Mouse (Mus musculus) lung, embryonic 14.5 days (tissue): ENCODE measurements around the gene Tet1. TPM values are rescaled to one million over a fixed set of nuclear protein-coding genes. Genes with fewer than 3 reads are reported as not detected.

ENCODE experiments used
- ATAC-seq: fragments of 200-750 bp; cut with Nextera tagmentation; 2 replicates; pipeline ENCODE4 v1.8.0; 2017; ENCODE audit warnings: mild to moderate bottlenecking, moderate TSS enrichment, moderate library complexity; ENCODE audit not compliant: insufficient read depth
- DNase-seq: peaks from one replicate; pipeline ENCODE4 v3.0.0-alpha.2; 2015
- H3K27ac ChIP-seq: fragments of 300-500 bp; sonication (generic); 2 replicates; pipeline ENCODE4 v1.5.1; 2014; ENCODE audit warnings: low read depth, mild to moderate bottlenecking, moderate library complexity
- H3K27me3 ChIP-seq: fragments of 300-500 bp; sonication (generic); 2 replicates; pipeline ENCODE4 v1.6.1; 2014; ENCODE audit warnings: low read length, control low read depth; ENCODE audit not compliant: insufficient read depth
- H3K36me3 ChIP-seq: fragments of 300-500 bp; sonication (generic); 2 replicates; pipeline ENCODE4 v1.6.1; 2014; ENCODE audit warnings: control low read depth; ENCODE audit not compliant: insufficient read depth
- H3K4me1 ChIP-seq: fragments of 300-500 bp; sonication (generic); 2 replicates; pipeline ENCODE4 v1.6.1; 2014; ENCODE audit warnings: antibody characterized with exemption, control low read depth; ENCODE audit not compliant: insufficient read depth
- H3K4me2 ChIP-seq: fragments of 300-500 bp; sonication (generic); 2 replicates; pipeline ENCODE4 v1.6.1; 2014; ENCODE audit warnings: mild to moderate bottlenecking
- H3K4me3 ChIP-seq: fragments of 300-500 bp; sonication (generic); 2 replicates; pipeline ENCODE4 v1.5.1; 2014; ENCODE audit warnings: low read depth, low read length
- H3K9ac ChIP-seq: fragments of 300-500 bp; sonication (generic); 2 replicates; pipeline ENCODE4 v1.6.1; 2014
- H3K9me3 ChIP-seq: fragments of 300-500 bp; sonication (generic); 2 replicates; pipeline ENCODE4 v1.6.1; 2016; ENCODE audit warnings: low read depth, low read length, control low read depth
- CTCF ChIP-seq: IDR thresholded peaks from 2 replicates; pipeline ENCODE4 v1.5.1; 2016; ENCODE audit warnings: antibody characterized with exemption, low read depth
- WGBS: fragments of 180-500 bp; shearing (Covaris S2); extraction: QIAGEN DNeasy Blood & Tissue Kit; methylation state at CpG from one replicate; pipeline ENCODE4 v1.1.7; 2014; 5-methylcytosine and 5-hydroxymethylcytosine counted together
- polyA plus RNA-seq: library from polyadenylated mRNA; unstranded; fragments of >200 nt; fragmentation: Nextera tagmentation; extraction: Ambion mirVana; gene quantifications from 2 replicates; pipeline ENCODE4 v1.2.1, GENCODE M21; 2014

The Tet1 gene
- polyA plus RNA-seq, 1 experiment from 2014 or later: 34.8 TPM

DNA sequence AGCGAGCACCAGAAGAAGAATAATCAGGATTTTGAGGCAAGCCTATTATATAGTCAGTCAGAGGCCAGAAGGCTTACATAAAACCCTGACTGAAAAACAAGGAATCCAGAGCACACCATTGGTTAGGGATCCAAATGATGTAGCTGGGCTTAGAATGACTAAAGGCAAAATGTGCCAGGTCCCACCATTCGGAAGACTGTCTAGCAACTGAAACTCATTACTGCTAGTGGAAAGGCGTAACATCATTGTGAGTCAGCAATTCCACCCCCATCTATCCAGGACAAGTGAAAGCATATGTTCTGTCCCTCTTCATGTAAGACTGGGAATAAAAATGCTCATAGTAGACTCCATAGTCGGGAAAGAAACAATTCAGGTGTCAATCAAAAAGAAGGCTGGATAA lies 57.8 kb downstream of the Tet1 start:
- TF ChIP-seq CTCF: no peak
- WGBS: 76% methylated on average over 4 of the region's 4 CpGs
- Histone ChIP-seq H3K4me2 (no peak overlapping the region), H3K36me3 (no peaks in the 10 kb centered on the region), H3K27me3 (no peaks in the 10 kb centered on the region), H3K4me3 (no peak overlapping the region), H3K9me3 (no peaks in the 10 kb centered on the region), H3K27ac (no peak overlapping the region), H3K9ac (no peak overlapping the region), H3K4me1 (0 out of 2 replicates have a peak, but pooled peaks cover 3% of the 10 kb centered on the region)
- DNase-seq (no peak), ATAC-seq (no peak)

DNA sequence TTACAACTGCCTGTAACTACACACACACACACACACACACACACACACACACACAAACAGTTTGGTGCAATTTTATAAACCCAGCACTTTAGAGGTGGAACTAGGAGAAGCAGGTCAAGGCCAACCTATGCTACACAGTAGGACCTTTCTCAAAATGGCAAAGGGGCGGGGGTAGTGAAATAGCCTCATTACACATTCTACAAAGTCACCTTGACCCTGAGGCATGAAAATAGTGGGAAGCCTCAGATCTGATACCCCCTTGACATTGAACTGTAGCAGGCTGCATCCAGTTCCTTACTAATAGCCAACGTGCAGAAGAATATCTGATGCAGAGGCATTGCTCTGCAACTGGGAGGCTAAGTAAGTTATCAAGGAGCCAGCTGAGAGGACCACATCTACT lies 60.0 kb downstream of the Tet1 start:
- no peak overlapping the region for H3K4me2 ChIP-seq
- 0 out of 2 replicates have a peak, but pooled peaks cover 4% of the 10 kb centered on the region for H3K4me1 ChIP-seq
- no peak overlapping the region for H3K9ac ChIP-seq
- no peak overlapping the region for H3K4me3 ChIP-seq
- no peak for DNase-seq
- TF ChIP-seq CTCF: no peak
- WGBS: 87% methylated on average over 2 of the region's 2 CpGs
- H3K27ac ChIP-seq: no peak overlapping the region
- ATAC-seq: no peak
- no peaks in the 10 kb centered on the region for H3K9me3 ChIP-seq
- no peaks in the 10 kb centered on the region for H3K27me3 ChIP-seq
- H3K36me3 ChIP-seq: no peaks in the 10 kb centered on the region

- H3K4me3 ChIP-seq: no peak overlapping the region
- WGBS: 60% methylated on average over 12 of the region's 12 CpGs
- TF ChIP-seq CTCF: no peak
Observed at GRCm38 (mm10) chr10:62847069-62847626, 61.6 kb downstream of the Tet1 start.

GRCm38 (mm10) chr10:62843787-62844491 lies 64.9 kb downstream of the Tet1 start:
- H3K4me2 ChIP-seq: no peak overlapping the region; the same call in 1 of the 2 replicates
- ATAC-seq: peak; percentile 82

More at GRCm38 (mm10) chr10:62847069-62847626, 61.6 kb downstream of the Tet1 start:
- Histone ChIP-seq H3K36me3 (no peaks in the 10 kb centered on the region), H3K4me2 (no peak overlapping the region), H3K9me3 (no peaks in the 10 kb centered on the region), H3K9ac (no peak overlapping the region), H3K27ac (no peak overlapping the region), H3K4me1 (0 out of 2 replicates have a peak, but pooled peaks cover 8% of the 10 kb centered on the region), H3K27me3 (no peaks in the 10 kb centered on the region)
- ATAC-seq (no peak), DNase-seq (peak; percentile 76)

DNA sequence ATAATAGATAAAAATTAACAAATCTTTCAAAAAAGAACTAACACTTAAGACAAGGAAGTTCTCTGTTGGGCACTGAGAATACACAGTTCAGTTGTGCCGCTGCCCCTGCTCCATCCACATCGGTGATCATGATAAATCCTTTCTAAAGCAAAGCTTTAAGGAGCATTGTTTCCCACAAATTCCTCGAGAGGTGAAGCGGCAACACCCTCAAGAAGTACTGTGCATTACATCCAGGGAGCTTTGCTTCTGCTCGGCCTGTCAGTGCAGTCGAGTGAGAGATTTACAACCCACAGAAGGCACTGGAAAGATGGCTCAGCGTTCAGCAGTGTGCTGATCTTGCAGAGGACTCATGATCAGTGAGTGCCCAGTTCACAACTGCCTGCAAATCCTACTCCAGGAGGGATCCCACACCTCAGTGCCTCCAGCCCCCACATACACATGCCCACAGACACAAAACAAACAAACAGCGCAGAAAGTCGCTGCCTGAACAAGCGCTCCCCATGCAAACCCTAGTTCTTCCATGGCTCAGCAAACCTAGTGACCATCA lies 66.8 kb downstream of the Tet1 start:
- no peak overlapping the region for H3K9ac ChIP-seq
- DNase-seq (no peak), ATAC-seq (no peak)
- 0 out of 2 replicates have a peak, but pooled peaks cover 8% of the 10 kb centered on the region for H3K4me1 ChIP-seq
- TF ChIP-seq CTCF: no peak
- no peaks in the 10 kb centered on the region for H3K9me3 ChIP-seq
- no peak overlapping the region for H3K4me2 ChIP-seq
- no peak overlapping the region for H3K4me3 ChIP-seq
- H3K27ac ChIP-seq: no peak overlapping the region
- WGBS: 75% methylated on average over 10 of the region's 10 CpGs
- peaks cover 31% of the 10 kb centered on the region for H3K36me3 ChIP-seq
- no peaks in the 10 kb centered on the region for H3K27me3 ChIP-seq

More at GRCm38 (mm10) chr10:62843787-62844491, 64.9 kb downstream of the Tet1 start:
- 27% methylated on average over 9 of the region's 9 CpGs for WGBS
- Histone ChIP-seq H3K4me1 (0 out of 2 replicates have a peak, but pooled peaks cover 8% of the 10 kb centered on the region), H3K4me3 (no peak overlapping the region), H3K36me3 (peaks cover 14% of the 10 kb centered on the region; the same call in 1 of the 2 replicates), H3K27ac (peak overlapping the region; percentile 42; the same call in 1 of the 2 replicates), H3K9me3 (no peaks in the 10 kb centered on the region), H3K27me3 (no peaks in the 10 kb centered on the region), H3K9ac (no peak overlapping the region)
- TF ChIP-seq CTCF: no peak
- peak; percentile 64 for DNase-seq

DNA sequence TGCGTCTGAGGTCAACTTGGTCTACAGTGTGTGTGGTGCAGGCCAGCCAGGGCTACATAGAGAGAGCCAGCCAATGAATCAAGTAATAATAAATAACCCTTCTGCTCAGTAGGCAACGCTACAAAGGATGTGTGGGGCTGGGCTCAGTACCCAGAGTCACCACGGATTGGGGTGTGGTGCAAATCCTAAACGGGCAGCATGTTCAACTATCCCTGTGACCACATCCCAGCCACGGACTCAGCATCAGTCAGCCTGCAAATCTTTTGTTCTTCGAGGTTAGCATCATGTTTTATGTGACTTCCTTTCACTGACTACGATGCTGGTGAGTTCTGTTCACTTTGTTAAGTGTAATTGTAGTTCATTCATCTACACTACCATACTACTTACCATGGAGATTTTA lies 68.1 kb downstream of the Tet1 start:
- ATAC-seq (no peak), DNase-seq (no peak)
- H3K9ac ChIP-seq: no peak overlapping the region
- no peaks in the 10 kb centered on the region for H3K9me3 ChIP-seq
- no peaks in the 10 kb centered on the region for H3K27me3 ChIP-seq
- no peak overlapping the region for H3K4me3 ChIP-seq
- H3K27ac ChIP-seq: no peak overlapping the region
- H3K36me3 ChIP-seq: peaks cover 31% of the 10 kb centered on the region
- 0 out of 2 replicates have a peak, but pooled peaks cover 8% of the 10 kb centered on the region for H3K4me1 ChIP-seq
- TF ChIP-seq CTCF: no peak
- WGBS: 91% methylated on average over 7 of the region's 7 CpGs
- H3K4me2 ChIP-seq: no peak overlapping the region

DNA sequence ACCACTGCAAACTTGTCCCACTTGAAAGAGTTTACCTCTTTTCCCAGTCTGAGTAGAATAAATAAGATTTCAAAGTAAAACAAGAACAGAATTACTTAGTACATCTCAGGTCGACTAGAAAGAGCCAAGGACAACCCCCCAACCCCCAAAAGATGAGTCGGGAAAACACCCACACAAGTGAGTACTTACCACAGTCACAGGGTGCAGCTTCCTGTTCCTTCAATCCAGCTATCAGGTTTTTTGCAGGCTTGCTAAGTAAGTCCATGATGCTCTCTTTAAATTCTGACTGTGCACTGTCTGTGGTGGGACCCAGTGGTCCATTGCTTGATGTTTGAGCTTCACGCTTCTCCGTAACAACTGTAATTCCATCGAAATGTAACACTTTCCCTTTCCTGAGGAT lies 70.8 kb downstream of the Tet1 start:
- Histone ChIP-seq H3K36me3 (peaks cover 37% of the 10 kb centered on the region), H3K27ac (no peak overlapping the region), H3K9me3 (no peaks in the 10 kb centered on the region), H3K27me3 (no peaks in the 10 kb centered on the region), H3K9ac (no peak overlapping the region), H3K4me2 (no peak overlapping the region), H3K4me3 (no peak overlapping the region), H3K4me1 (no peaks in the 10 kb centered on the region)
- WGBS: 85% methylated on average over 5 of the region's 5 CpGs
- TF ChIP-seq CTCF: no peak
- no peak for ATAC-seq
- DNase-seq: no peak
